Mouse (Mus musculus): ENCODE results near the gene Ttc7b.

DNA sequence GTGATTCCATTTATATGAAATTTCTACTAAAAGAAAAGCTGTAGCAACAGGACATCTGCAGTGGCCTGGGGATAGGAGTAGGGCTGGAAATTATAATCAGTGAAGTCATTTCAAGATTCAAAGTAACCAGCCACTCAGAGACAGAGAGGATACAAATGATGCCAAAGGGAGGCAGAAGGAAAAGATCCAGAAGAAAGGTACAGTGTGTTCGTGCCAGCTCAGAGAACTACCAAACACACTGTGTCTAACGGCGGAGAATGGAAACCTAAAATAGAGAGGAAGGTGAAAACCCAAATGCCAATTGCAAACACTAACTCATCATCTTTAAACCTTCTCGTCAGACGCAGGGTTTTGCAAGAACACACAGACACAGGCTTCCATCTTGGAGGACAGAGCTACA lies 82.8 kb downstream of the Ttc7b start:
- TF ChIP-seq CTCF (IDR thresholded peaks at IDR 0.05) (no peak), EP300 (IDR thresholded peaks at IDR 0.05) (no peak)
